ENCODE assay signal across 14 mouse cellular contexts in the genomic region with DNA sequence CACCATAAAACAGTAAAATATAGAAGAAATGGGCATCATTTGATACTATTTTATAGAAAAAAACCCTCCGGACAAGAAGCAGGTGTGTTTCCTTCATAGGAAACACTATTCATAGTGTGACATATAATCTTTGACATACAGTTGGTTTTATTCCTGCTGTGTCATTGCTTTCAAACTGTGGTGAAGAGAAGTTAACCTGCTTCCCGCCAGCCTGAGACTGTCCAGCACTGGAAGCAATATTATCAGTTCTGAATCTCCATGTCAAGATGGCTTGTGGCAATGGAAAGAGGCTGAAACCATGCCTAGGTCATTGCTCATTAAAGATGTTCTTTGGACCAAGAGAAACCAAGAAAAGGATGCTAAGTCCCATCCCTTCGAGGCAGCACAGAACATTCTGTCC.
"Had no signal": no experiment of that assay in that cellular context is flagged by ENCODE, and none has a peak within 500 bp of the region (broad histone marks: within the 10 kb centered on the region; RNA-seq: fewer than 3 reads in every experiment).

No protein-coding gene starts in this region.

- H3K4me1 ChIP-seq: midbrain, embryonic 13.5 days; midbrain, embryonic 15.5 days; neural tube, embryonic 12.5 days; stomach, embryonic 15.5 days had no signal

- DNase-seq: lung, adult 18-20 months; lung, embryonic 14.5 days; lung, postnatal 10 days; lung, postnatal 4 days; right cerebral cortex, postnatal 14 days; thymus, adult 2 months; thymus, postnatal 25 days; thymus, postnatal 4 days had no signal

- H3K36me3 ChIP-seq: midbrain, embryonic 13.5 days; midbrain, embryonic 15.5 days; neural tube, embryonic 12.5 days; stomach, embryonic 15.5 days had no signal

- H3K4me3 ChIP-seq: megakaryocyte, embryonic 14.5 days; midbrain, embryonic 13.5 days; midbrain, embryonic 15.5 days; neural tube, embryonic 12.5 days; stomach, embryonic 15.5 days had no signal

- ATAC-seq: midbrain, embryonic 13.5 days; midbrain, embryonic 15.5 days had no signal

- H3K9me3 ChIP-seq: megakaryocyte, embryonic 14.5 days; midbrain, embryonic 13.5 days; midbrain, embryonic 15.5 days; neural tube, embryonic 12.5 days; stomach, embryonic 15.5 days had no signal

- H3K27me3 ChIP-seq: megakaryocyte, embryonic 14.5 days; midbrain, embryonic 13.5 days; midbrain, embryonic 15.5 days; neural tube, embryonic 12.5 days; stomach, embryonic 15.5 days had no signal

- H3K27ac ChIP-seq: midbrain, embryonic 13.5 days; midbrain, embryonic 15.5 days; neural tube, embryonic 12.5 days; stomach, embryonic 15.5 days; stomach, postnatal 0 days had no signal
